Mouse (Mus musculus) hindbrain, embryonic 13.5 days (tissue): ENCODE data around the gene Resf1. TPM values are rescaled to one million over a fixed set of nuclear protein-coding genes. Genes with fewer than 3 reads are reported as not detected.
"Not testable (repeated sequence)": the region's sequence is repeated elsewhere in the genome, so short reads cannot be mapped to it uniquely, and the experiment has no call there.

Experiments
- ATAC-seq: fragments of 200-750 bp; cut with Nextera tagmentation; 2 replicates; pipeline ENCODE4 v1.8.0; 2017; ENCODE audit warnings: moderate TSS enrichment; ENCODE audit not compliant: low FRiP score
- H3K27ac ChIP-seq: fragments of 300-500 bp; sonication (generic); 2 replicates; pipeline ENCODE4 v1.5.1; 2015; ENCODE audit warnings: inconsistent platforms, mild to moderate bottlenecking, moderate library complexity
- H3K27me3 ChIP-seq: fragments of 300-500 bp; sonication (generic); 2 replicates; pipeline ENCODE4 v1.6.1; 2015; ENCODE audit warnings: mild to moderate bottlenecking, inconsistent platforms
- H3K36me3 ChIP-seq: fragments of 300-500 bp; sonication (generic); 2 replicates; pipeline ENCODE4 v1.6.1; 2015; ENCODE audit warnings: mild to moderate bottlenecking, inconsistent platforms
- H3K4me1 ChIP-seq: fragments of 300-500 bp; sonication (generic); replicated peaks from 2 replicates; pipeline ENCODE4 v1.6.1; 2015; ENCODE audit warnings: inconsistent platforms
- H3K4me2 ChIP-seq: fragments of 300-500 bp; sonication (generic); 2 replicates; pipeline ENCODE4 v1.6.1; 2015; ENCODE audit warnings: inconsistent platforms, mild to moderate bottlenecking, moderate library complexity
- H3K4me3 ChIP-seq: fragments of 300-500 bp; sonication (generic); 2 replicates; pipeline ENCODE4 v1.5.1; 2015; ENCODE audit warnings: mild to moderate bottlenecking, inconsistent platforms
- H3K9ac ChIP-seq: fragments of 300-500 bp; sonication (generic); 2 replicates; pipeline ENCODE4 v1.6.1; 2015; ENCODE audit warnings: mild to moderate bottlenecking, inconsistent platforms
- H3K9me3 ChIP-seq: fragments of 300-500 bp; sonication (generic); 2 replicates; pipeline ENCODE4 v1.6.1; 2016; ENCODE audit warnings: inconsistent platforms
- WGBS: fragments of 180-500 bp; shearing (Covaris S2); methylation state at CpG from one replicate; pipeline ENCODE4 v1.1.7; 2015; 5-methylcytosine and 5-hydroxymethylcytosine counted together
- polyA plus RNA-seq: library from polyadenylated mRNA; unstranded; fragments of >200 nt; fragmentation: Nextera tagmentation; extraction: Ambion mirVana; gene quantifications from 2 replicates; pipeline ENCODE4 v1.2.1, GENCODE M21; 2015

Resf1 gene
- polyA plus RNA-seq, 1 experiment from 2014 or later: 36.1 TPM

DNA sequence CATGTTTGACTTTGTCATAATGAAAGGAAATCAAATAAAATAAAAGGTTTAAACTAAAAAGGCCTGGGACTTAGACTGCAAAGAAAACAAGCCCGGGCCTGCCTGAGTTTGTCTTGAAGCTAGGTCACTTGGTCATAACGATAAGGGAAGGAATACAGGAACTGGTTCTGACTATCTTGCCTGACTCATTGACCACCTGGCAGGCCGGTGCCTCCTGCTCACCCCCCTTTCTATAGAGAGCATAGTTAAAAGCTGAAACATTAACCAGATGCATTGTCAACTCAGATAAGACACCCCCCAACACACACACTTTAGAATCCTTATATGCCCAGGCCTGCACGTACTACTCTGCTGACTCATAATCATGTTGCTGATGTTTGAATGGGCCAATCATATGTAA lies 46.6 kb downstream of the Resf1 start:
- 82% methylated on average over 4 of the region's 4 CpGs for whole genome bisulfite sequencing

DNA sequence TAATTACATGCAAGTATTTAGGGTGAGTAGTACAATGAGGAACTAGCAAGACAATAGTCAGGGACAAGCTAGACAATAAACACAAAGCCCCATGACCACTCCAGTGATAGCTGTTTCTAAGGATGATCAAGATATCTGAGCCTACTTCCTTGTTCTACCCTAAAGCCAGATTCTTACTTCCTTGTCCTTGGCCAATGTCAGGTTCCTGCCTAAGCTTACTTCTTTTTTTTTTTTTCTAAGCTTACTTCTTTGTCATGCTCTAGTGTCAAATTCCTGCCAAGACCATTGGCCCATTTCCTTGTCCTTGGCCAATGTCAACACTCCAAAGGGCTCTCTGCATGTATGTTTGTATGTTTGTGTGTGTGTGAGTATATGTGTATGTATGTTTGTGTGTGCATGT lies 47.9 kb downstream of the Resf1 start:
- H3K9me3 ChIP-seq: no peaks in the 10 kb centered on the region
- no peak overlapping the region for H3K27ac ChIP-seq
- no peaks in the 10 kb centered on the region for H3K4me1 ChIP-seq
- ATAC-seq: no peak
- no peaks in the 10 kb centered on the region for H3K27me3 ChIP-seq
- no peak overlapping the region for H3K4me2 ChIP-seq
- no peaks in the 10 kb centered on the region for H3K36me3 ChIP-seq
- H3K4me3 ChIP-seq: no peak overlapping the region
- H3K9ac ChIP-seq: no peak overlapping the region

More for the DNA sequence above, 46.6 kb downstream of the Resf1 start:
- not testable (repeated sequence) for H3K27me3 ChIP-seq, H3K4me3 ChIP-seq, ATAC-seq, H3K9ac ChIP-seq, H3K36me3 ChIP-seq, H3K4me1 ChIP-seq, H3K9me3 ChIP-seq, H3K4me2 ChIP-seq, H3K27ac ChIP-seq

DNA sequence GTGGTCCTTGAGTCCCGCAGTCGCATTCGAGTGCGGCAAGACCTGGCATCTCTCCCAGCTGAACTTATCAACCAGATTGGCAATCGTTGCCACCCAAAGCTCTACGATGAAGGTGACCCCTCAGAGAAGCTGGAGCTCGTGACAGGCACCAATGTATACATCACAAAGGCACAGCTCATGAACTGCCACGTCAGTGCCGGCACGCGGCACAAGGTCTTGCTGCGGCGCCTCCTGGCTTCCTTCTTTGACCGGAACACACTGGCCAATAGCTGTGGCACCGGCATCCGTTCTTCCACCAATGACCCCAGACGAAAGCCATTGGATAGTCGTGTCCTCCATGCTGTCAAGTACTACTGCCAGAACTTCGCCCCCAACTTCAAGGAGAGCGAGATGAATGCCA lies 53.3 kb downstream of the Resf1 start:
- H3K9ac ChIP-seq, H3K4me2 ChIP-seq, H3K27me3 ChIP-seq, ATAC-seq, H3K9me3 ChIP-seq, H3K4me3 ChIP-seq, H3K36me3 ChIP-seq, H3K27ac ChIP-seq, H3K4me1 ChIP-seq: not testable (repeated sequence)
- WGBS: 97% methylated on average over 20 of the region's 20 CpGs

DNA sequence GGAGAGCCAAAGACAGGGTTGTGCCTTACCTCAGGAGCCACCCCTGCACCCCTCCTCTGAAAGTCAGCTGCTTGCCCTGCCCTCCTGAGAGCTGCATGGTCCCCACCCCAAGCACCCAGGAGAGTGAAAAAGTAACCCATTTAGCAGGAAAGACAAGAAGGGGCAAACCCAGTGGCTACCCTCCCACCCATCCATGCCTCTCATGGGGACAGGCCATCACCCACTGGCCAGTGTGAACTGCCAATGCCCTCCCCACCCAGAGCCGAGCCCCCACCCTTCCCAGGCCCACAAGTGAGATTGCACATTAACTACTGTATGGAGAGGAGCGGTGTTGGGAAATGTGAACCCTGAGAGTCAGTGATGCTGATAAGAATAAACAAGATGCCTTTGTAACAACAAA lies 56.8 kb downstream of the Resf1 start:
- not testable (repeated sequence) for H3K4me2 ChIP-seq, H3K4me3 ChIP-seq, ATAC-seq, H3K27me3 ChIP-seq, H3K4me1 ChIP-seq, H3K9me3 ChIP-seq, H3K36me3 ChIP-seq, H3K9ac ChIP-seq, H3K27ac ChIP-seq
- 81% methylated on average over 2 of the region's 2 CpGs for WGBS

DNA sequence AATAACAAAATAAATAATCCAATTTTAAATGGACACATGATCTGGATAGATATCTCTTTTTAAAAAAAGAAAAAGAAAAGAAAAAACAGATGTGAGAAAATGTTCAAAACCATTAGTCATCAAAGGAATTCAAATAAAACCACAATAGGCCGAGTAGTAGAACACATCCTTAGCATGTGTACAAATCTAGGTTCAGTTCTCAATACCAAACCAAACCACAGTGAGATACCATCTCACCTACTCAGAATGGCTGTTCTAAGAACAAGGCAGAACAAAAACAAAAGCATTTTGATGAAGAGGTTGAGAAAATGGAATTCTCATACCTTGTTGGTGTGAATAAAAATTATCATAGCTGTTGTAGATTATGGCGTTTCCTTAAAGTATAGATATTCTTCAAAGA lies 57.2 kb downstream of the Resf1 start:
- no peaks in the 10 kb centered on the region for H3K4me1 ChIP-seq
- H3K27me3 ChIP-seq: no peaks in the 10 kb centered on the region
- no peak overlapping the region for H3K4me2 ChIP-seq
- no peak overlapping the region for H3K4me3 ChIP-seq
- H3K9me3 ChIP-seq: no peaks in the 10 kb centered on the region
- WGBS: 95% methylated on average over 2 of the region's 2 CpGs
- no peak for ATAC-seq
- H3K9ac ChIP-seq: no peak overlapping the region
- H3K27ac ChIP-seq: no peak overlapping the region
- H3K36me3 ChIP-seq: no peaks in the 10 kb centered on the region

DNA sequence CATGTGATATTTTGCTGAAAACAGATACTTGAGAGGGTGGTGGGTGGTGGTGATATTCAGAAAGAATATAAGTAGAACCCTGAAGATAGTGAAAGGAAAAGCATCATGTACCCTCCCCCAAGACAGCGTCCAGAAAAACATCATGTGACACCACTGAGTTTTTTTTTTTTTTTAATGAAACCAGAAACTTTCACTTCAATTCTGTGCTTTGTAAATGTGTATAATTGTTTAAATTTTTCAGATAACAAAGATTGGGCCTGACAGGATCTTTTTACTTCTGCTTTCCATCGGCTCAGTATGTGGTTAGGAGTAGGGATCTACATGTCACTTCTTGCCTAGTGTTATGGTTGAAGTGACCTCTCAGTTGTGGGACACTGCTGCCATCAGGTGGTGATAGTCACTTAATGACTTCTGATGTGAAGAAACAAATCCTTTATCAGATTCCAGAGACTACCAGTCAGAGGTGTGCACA lies 65.8 kb downstream of the Resf1 start:
- H3K9me3 ChIP-seq: no peaks in the 10 kb centered on the region
- no peaks in the 10 kb centered on the region for H3K4me1 ChIP-seq
- no peaks in the 10 kb centered on the region for H3K36me3 ChIP-seq
- no peak for ATAC-seq
- no peaks in the 10 kb centered on the region for H3K27me3 ChIP-seq
- H3K9ac ChIP-seq: no peak overlapping the region
- WGBS: 66% methylated on average over 2 of the region's 2 CpGs
- no peak overlapping the region for H3K4me2 ChIP-seq
- H3K4me3 ChIP-seq: no peak overlapping the region
- no peak overlapping the region for H3K27ac ChIP-seq

DNA sequence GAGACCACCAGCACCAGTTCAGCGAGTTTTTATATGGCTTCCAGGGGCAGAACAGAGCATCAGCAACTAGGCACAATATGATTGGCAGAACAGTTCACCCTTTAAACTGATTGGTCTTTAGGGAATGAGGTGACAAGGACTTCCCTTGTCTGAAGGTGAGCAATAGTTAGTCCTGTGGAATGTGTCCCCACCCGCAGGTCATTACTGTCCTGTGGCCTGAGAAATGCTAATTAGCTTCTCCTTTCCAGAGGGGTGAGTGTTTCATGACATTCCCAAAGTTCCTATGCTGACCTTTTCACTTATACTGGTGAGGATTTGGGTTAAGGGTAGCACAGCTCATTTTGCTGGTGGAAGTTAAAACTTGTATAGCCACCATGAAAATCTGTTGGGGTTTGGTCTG lies 74.3 kb downstream of the Resf1 start:
- Histone ChIP-seq H3K4me2 (no peak overlapping the region), H3K4me1 (no peaks in the 10 kb centered on the region), H3K9ac (no peak overlapping the region), H3K36me3 (no peaks in the 10 kb centered on the region), H3K27me3 (no peaks in the 10 kb centered on the region), H3K4me3 (no peak overlapping the region), H3K9me3 (no peaks in the 10 kb centered on the region), H3K27ac (no peak overlapping the region)
- ATAC-seq: no peak
- 79% methylated on average over 2 of the region's 2 CpGs for WGBS

Other genes starting within 250 kb of the Resf1 start
- gene Dennd5b, start 207.7 kb upstream of the Resf1 start, polyA plus RNA-seq: 16.3 and 16.8 TPM in 2 replicates
- not detected in 2 replicates for gene Gm10203, start 179.2 kb upstream of the Resf1 start, polyA plus RNA-seq
- 7.1 and 7.4 TPM in 2 replicates for gene Etfbkmt, start 169.6 kb upstream of the Resf1 start, polyA plus RNA-seq
- 110 and 122 TPM in 2 replicates for gene Amn1, start 120.7 kb upstream of the Resf1 start, polyA plus RNA-seq
- gene Bicd1, start 99.5 kb downstream of the Resf1 start, polyA plus RNA-seq: 41.0 and 44.5 TPM in 2 replicates